Mouse (Mus musculus): ENCODE results near the gene Pcgf3.
A peak's percentile ranks its signal among the peaks of the same experiment; 100 is the strongest.
"Not testable (repeated sequence)": the region's sequence is repeated elsewhere in the genome, so short reads cannot be mapped to it uniquely, and the experiment has no call there.

The Pcgf3 gene

DNA sequence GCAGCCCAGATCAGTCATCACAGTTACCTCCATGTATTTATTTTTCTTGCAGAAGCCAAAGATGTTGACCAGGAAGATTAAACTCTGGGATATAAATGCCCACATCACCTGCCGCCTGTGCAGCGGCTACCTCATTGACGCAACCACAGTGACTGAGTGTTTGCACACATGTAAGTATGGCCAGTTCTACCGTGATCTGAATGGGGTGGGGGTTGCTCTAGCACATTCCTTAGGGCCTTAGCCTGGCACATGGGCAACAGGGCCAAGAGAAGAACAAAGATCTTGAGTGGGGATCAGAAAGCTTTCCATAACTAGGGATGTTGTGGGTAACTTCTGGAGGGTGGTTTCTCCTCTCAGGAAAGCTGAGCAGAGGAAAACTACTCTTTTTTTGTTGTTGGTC is 12.7 kb downstream of the Pcgf3 start:
- no peak for DNase-seq

GRCm38 (mm10) chr5:108475977-108476376 is 14.9 kb downstream of the Pcgf3 start:
- DNase-seq, result no peak

GRCm38 (mm10) chr5:108483006-108483405 is 22.0 kb downstream of the Pcgf3 start:
- DNase-seq, result no peak

DNA sequence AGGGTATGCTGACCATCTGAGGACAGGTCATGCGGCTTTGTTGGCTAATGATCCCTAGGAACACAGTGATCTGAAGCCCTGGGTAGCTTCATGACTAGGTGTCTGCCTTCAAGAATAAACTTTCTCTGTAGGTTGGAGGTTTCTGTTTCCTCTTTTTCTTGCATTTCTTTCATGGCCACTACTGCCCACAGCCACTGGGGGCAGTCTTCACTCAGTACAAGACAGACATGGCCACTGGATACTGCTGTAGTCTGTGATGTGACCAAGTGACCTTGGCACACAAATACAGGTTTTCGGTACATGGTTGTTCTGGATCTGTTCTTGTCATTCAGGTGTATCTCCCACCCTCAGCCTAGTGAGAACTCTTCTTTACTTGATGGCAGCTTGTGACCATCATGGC is 24.2 kb downstream of the Pcgf3 start:
- DNase-seq, result peak; percentile 58 to 64

DNA sequence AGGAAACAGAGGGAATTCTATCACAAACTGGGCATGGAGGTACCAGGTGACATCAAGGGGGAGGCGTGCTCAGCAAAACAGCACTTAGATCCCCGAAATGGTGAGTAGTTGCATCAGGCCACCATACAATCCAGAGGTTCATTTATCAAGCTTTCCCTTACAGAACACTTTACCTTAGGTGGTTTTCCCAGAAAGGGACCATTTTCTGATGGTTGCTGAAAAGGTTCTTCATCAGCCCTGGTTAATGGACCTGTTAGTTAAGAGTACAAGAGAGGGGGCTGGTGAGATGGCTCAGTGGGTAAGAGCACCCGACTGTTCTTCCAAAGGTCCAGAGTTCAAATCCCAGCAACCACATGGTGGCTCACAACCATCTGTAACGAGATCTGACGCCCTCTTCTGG is 25.1 kb downstream of the Pcgf3 start:
- DNase-seq, result not testable (repeated sequence)

DNA sequence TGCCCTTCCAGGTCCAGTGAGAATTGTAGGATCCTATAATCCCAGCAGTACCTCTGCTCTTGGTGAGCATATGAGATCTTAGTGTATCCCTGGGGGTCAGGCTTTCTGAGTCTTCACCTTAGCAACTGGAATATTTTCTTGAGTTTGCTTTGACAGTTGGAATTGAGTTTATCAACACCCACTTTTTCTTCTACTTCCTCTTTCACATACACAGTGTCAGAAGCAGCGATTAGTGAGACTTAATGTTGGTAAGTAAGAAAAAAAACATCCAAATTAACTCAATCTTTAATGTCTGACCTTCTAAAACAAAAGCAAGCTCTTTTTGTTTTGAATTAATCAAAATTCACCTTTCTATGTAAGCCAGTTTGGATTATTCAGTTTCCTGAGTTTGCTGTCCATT is 40.5 kb downstream of the Pcgf3 start:
- no peak for DNase-seq

GRCm38 (mm10) chr5:108502286-108502685 is 41.3 kb downstream of the Pcgf3 start:
- DNase-seq, result no peak

GRCm38 (mm10) chr5:108515581-108516361 is 54.7 kb downstream of the Pcgf3 start:
- DNase-seq, result peak; percentile 70 to 77

DNA sequence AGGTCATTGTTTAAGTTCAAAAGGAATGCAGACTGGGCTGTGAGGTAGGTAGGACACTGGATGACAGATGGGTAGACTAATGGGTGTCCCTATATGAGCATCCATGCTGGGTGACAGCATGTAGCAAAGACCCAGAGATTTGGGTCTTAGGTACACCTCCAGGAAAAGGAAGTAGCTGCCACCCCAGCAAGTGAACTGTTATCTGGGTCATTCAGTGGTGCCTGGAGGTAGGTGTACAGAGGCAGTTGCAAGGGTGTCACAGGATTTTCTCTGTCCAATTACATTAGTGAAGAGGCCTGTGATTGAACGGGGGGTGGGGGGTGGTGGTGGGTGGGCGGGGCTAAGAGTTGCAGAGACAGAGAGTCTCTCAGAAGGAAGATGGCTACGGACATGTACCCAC is 55.6 kb downstream of the Pcgf3 start:
- no peak for DNase-seq

GRCm38 (mm10) chr5:108518106-108518885 is 57.3 kb downstream of the Pcgf3 start:
- peak; percentile 70 to 78 for DNase-seq

DNA sequence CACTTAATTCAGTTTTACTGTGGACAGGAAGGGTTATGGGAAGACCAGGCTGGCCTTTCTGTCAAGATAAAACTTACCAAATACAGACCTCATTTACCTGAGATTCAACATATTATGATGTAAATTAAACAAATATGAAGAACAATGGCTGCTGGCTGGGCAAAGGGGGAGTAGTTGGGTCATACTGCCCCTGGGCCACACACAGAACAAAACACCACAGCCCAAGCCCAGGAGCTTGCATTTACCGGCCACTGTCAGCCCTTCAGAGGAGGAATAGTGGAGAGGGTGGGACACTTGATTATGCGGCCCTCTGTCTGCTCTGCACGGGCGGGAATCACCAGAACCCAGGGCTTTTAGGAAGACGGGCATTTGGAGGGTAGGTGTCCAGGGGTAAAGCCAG is 57.9 kb downstream of the Pcgf3 start:
- DNase-seq, result no peak

DNA sequence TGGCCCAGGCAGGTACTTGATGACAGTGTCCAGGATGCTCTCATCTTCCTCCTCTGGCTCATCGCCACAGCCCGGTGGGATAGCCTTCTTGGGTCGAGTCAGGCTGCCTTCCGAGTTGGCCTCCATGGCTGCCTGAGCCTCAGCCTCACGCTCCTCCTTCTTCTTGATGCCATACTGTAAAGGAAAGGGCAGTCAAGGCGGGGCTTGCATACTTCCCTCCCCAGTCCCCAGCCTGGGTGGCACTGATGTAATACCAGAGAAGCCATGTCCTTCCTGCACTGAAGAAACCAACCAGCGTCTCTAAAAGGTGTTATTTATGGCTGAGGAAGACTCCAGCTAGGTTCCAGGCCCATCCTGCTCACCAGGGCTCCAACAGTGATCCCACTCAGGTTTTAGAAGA is 59.1 kb downstream of the Pcgf3 start:
- DNase-seq, result peak in 1 of 2 experiments; percentile 25

DNA sequence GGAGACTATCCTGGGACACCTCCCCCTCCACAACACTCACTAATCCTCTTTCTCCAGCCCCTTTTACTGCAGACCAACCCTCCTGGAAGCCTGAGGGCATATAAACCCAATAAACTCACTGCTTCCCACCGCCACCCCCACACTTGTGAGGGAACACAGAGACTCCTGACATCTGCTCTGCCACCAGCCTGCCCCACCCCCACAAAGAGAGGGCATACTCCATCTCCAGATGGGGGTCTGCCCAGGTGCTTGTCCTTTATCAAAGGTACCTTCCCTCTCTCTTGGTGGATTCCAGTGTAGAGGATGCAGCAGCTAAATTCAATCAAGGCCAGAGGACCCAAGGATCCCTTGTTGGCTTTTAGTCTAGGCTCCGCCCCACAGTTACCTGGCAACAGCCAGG is 60.0 kb downstream of the Pcgf3 start:
- DNase-seq, result no peak

DNA sequence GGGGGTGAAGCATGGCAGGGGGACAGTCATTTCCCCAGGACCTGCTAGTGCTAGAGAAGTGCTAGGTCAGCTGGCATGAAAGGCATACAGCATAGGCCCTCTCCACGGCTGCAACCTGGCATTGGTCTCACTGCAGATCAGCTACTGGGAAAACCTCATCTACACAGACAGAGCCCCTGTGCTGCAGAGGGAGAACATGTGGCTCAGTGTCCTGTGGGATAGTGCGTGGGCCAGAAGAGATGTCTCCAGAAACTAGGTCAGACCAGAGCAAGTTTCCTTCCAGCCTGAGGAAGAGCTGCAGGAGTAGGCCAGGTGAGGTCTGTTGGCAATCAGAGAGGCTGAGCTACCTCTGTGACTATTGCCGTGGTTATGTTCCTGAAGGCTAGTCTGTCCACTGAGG is 60.9 kb downstream of the Pcgf3 start:
- DNase-seq, result no peak

DNA sequence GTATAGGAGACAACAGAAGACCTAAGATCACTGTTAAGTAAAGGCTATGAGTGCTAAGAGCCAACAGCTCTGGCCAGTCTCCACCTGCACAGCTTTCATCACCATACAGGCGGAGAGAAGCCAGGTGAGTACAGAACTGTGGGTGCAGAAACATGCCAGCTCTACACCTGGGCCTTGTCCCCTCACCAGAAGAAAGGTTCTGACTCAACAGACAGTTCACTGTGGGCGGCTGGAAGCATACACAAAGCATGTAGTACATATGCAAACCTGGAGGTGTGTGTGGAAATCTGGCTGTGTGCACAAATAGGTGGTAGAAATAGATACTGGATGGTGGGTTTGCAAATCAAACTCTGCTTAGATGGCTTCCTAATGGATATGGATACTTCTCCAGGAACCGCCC is 61.6 kb downstream of the Pcgf3 start:
- DNase-seq, result no peak

GRCm38 (mm10) chr5:108534188-108534587 is 73.2 kb downstream of the Pcgf3 start:
- DNase-seq, result no peak

GRCm38 (mm10) chr5:108543516-108544291 is 82.7 kb downstream of the Pcgf3 start:
- DNase-seq, result peak; percentile 37 to 42

GRCm38 (mm10) chr5:108547636-108548035 is 86.6 kb downstream of the Pcgf3 start:
- DNase-seq, result peak; percentile 33 to 45

DNA sequence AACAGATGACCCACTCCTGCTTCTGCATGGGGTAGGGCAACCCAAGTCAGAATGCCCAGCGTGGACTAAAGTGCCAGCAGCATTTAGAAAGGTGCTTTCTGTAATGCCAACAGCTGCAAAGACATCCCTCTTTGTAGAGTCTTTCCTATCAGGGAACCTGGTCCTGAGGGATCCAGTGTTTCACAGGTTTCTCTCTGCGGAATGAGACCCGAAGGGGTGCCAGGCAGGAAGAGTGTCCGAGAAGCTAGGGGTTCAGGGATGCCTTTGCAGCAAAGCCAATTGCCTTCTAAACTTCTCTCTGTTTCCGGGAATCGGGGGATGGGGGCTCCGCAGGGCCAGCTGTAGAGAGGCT is 88.1 kb downstream of the Pcgf3 start:
- peak in 1 of 2 experiments; percentile 19 for DNase-seq

DNA sequence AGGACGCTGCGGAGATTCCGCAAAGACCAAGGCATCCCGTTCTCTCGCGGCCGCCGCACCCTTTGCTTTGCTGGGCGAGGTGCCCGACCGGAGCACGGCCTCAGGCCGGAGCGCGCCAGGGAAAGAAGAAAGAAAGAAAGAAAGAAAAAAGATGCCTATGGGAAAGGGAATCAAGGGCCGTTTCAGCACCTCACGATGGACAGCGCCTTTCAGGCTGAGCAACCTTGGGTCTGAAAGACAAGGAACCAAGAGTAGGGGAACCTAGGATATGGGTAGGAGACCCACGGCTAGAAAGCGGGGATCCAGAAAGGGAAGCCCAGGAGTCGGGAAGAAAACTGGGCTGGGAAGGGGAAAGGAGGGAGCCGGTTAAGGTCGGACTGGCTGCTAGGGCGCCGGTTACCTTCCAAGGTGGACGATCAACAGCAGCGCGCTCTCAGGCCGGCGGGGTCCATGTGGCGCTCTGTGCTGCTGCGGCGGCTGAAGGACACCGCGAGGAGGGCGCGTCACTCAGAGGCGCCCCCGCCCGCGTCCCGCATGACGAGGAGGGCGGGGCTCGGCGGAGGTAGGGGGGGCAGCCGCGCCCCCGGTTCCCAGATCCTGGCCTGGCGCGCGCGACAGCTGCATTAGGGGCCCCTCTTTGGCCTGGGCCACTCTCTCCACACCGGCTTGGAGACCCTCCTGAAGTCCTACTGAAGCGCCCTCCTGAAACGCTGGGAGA is 88.6 kb downstream of the Pcgf3 start, which contains the start of gene Cplx1:
Gene Cplx1, minus strand, starts transcription at position 536 of the 718 bp plus-strand sequence.
- DNase-seq, result peak; percentile 80 to 91

DNA sequence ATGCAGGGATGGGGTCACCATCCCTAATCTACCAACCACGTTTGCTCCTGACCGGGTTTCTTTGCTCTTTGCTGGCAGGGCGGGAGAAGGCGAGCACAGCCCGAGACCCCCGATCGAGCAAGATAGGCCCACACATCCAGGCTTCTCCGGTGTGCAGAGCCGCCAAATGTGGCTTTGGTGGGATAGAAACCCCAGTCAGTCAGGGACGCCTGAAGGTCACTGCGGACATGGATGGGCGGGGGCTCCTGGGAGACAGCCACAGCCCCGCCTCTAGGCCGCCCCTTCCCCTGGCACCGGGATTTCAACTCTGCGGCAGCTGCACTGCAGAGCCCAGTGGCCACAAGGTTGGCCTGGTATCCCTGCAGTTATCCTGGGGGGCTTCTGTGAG is 89.2 kb downstream of the Pcgf3 start:
- DNase-seq, result peak in 1 of 2 experiments; percentile 39

DNA sequence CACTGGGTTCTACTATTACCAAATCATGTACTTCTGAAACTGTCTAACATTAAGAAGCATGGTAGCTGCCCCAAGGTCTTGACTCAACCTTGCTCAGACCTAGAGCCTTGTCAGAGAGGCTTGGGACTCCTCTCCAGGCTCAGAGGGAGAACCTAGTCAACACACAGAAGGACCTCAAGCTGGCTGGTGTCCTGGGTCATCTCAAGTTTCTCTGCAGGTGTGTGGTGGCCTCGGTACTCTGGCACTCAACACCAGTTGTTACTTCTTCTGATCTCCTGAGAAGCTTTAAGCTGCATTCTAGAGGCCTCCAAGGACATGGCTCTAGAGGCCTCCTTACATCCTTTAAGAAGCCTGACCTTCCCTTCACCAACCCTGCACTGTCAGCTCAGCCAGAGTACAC is 93.0 kb downstream of the Pcgf3 start:
- DNase-seq, result no peak

All from cerebellum, adult 18-20 months (tissue).